Comparison of ENCODE assay signal across 26 mouse cellular contexts in the genomic region with DNA sequence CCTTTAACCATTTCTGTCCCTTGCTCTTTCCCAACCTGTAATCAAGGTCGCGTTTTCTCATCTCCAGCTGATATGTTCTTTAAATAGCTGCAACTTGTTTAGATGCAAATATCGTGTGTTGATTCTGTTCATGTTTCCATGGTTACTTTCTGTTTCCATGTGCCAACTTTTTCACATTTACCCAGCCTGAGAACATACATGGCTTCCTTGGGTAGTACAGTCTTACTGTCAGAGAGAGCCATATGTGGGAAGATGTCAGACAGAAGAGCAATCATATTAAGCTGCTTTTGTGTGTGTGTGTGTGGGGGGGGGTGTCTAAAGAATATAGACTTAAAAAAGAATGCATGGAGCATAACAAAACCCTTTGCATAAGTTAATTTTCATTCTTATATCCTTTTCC.
"Had no signal": no experiment of that assay in that cellular context is flagged by ENCODE, and none has a peak within 500 bp of the region (broad histone marks: within the 10 kb centered on the region; RNA-seq: fewer than 3 reads in every experiment).

No protein-coding gene starts in this region.

- H3K36me3 ChIP-seq: heart, embryonic 10.5 days; heart, embryonic 12.5 days; hindbrain, embryonic 10.5 days; hindbrain, embryonic 12.5 days; intestine, embryonic 15.5 days; limb, embryonic 10.5 days; limb, embryonic 12.5 days; liver, embryonic 13.5 days; liver, embryonic 15.5 days had no signal

- H3K4me3 ChIP-seq: heart, embryonic 10.5 days; heart, embryonic 12.5 days; hindbrain, embryonic 10.5 days; hindbrain, embryonic 12.5 days; intestine, embryonic 15.5 days; layer of hippocampus, adult 2 months; left cerebral cortex, adult 2 months; limb, embryonic 10.5 days; limb, embryonic 12.5 days; liver, embryonic 13.5 days; liver, embryonic 15.5 days had no signal

- H3K4me1 ChIP-seq: heart, embryonic 10.5 days; heart, embryonic 12.5 days; hindbrain, embryonic 10.5 days; hindbrain, embryonic 12.5 days; intestine, embryonic 15.5 days; liver, embryonic 13.5 days; liver, embryonic 15.5 days had no signal

- H3K9me3 ChIP-seq: heart, embryonic 10.5 days; heart, embryonic 12.5 days; hindbrain, embryonic 10.5 days; hindbrain, embryonic 12.5 days; intestine, embryonic 15.5 days; limb, embryonic 10.5 days; limb, embryonic 12.5 days; liver, embryonic 13.5 days; liver, embryonic 15.5 days had no signal

- ATAC-seq: hindbrain, embryonic 16.5 days; inflammation-experienced regulatory T-cells, adult 6 months had no signal

- DNase-seq: gastrocnemius, postnatal 14 days; gastrocnemius, postnatal 36 days; heart, adult 11 months; heart, postnatal 10 days; heart, postnatal 4 days; kidney, adult 18-20 months; kidney, adult 8-10 months; kidney, postnatal 10 days; kidney, postnatal 25 days; kidney, postnatal 4 days; liver; liver, embryonic 13.5 days had no signal

- H3K27ac ChIP-seq: heart, embryonic 10.5 days; hindbrain, embryonic 10.5 days; hindbrain, embryonic 12.5 days; hindbrain, embryonic 14.5 days; intestine, embryonic 15.5 days; layer of hippocampus, adult 2 months; left cerebral cortex, adult 2 months; limb, embryonic 10.5 days; limb, embryonic 12.5 days; liver, embryonic 13.5 days; liver, embryonic 15.5 days had no signal

- H3K9ac ChIP-seq: heart, embryonic 12.5 days; hindbrain, embryonic 12.5 days; hindbrain, embryonic 14.5 days; intestine, embryonic 15.5 days; limb, embryonic 12.5 days; liver, embryonic 13.5 days; liver, embryonic 15.5 days had no signal

- H3K4me2 ChIP-seq: heart, embryonic 12.5 days; hindbrain, embryonic 12.5 days; hindbrain, embryonic 14.5 days; intestine, embryonic 15.5 days; limb, embryonic 12.5 days; liver, embryonic 11.5 days; liver, embryonic 13.5 days; liver, embryonic 15.5 days had no signal

- H3K27me3 ChIP-seq: heart, embryonic 12.5 days; hindbrain, embryonic 12.5 days; intestine, embryonic 15.5 days; limb, embryonic 12.5 days; liver, embryonic 13.5 days; liver, embryonic 15.5 days had no signal
